Mouse (Mus musculus) gastrocnemius, adult 8-10 months (tissue): ENCODE measurements around the gene Ankrd27. TPM values are rescaled to one million over a fixed set of nuclear protein-coding genes. Genes with fewer than 3 reads are reported as not detected.

Experiments used
- DNase-seq, 2 experiments: peaks; one replicate each; pipeline ENCODE4 v3.0.0; 2022; ENCODE audit warnings: low spot score in 2 of 2
- total RNA-seq, 4 experiments: library from RNA; stranded (reverse); gene quantifications; 2 replicates each; pipeline ENCODE4 v1.2.4; 2022

Ankrd27 gene
- total RNA-seq, 4 experiments from 2014 or later = 9.6 to 12.4 (median 10.4) TPM

DNA sequence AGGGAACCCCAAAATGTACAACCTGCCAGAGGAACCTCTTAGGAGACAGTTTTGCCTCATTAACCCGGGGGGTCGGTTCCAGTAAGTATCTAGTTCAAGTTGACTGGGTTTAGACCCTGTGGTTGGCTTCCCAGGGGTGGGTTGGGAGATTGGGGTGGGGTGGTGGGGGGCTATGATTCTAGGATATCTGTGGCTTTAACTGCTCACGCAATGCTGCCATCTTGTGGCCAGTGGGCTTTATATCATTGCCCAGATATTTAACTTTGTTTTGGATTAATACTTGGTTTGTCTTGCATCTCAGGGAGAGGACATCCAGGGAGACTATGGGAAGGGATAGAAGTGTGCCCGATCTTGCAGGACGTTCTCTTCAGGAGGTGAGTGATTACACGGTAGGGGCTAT lies 50.2 kb downstream of the Ankrd27 start:
- no peak for DNase-seq

DNA sequence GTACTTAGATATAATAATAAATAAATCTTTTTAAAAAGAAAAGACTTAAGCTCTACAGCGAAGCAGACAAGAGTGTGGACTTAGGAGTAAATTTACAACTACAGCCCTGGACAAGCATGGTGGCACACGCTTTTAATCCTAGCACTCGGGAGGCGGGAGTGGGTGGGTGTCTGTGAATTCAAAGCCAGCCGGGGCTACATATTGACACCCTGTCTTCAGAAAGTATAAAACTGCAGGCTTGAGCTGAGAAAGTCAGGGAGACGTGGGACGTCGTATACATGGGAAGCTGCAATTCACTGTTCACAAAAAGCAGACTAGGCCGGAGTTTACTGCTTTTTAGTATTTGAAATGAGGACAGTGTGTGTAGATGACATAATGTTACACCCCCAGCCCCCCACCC lies 50.8 kb downstream of the Ankrd27 start:
- no peak for DNase-seq

DNA sequence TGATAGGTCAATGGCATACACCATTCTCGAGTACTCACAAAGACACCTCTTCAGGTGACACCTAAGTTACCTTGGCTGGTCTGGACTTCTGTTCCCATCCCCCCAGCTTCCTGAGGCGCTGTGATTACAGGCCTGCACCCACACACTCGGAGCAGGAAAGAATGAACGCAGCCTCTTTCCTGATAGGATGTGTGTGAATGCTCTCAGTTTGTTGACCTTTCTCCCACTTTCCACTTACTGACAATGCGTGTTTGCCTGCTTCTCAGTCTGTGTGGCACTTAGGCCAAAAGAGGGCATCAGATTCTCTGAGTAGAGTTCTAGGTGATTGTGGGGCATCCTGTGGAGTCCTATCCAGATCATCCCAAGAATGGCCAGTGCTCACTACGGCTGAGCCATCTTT lies 54.0 kb downstream of the Ankrd27 start:
- no peak for DNase-seq

DNA sequence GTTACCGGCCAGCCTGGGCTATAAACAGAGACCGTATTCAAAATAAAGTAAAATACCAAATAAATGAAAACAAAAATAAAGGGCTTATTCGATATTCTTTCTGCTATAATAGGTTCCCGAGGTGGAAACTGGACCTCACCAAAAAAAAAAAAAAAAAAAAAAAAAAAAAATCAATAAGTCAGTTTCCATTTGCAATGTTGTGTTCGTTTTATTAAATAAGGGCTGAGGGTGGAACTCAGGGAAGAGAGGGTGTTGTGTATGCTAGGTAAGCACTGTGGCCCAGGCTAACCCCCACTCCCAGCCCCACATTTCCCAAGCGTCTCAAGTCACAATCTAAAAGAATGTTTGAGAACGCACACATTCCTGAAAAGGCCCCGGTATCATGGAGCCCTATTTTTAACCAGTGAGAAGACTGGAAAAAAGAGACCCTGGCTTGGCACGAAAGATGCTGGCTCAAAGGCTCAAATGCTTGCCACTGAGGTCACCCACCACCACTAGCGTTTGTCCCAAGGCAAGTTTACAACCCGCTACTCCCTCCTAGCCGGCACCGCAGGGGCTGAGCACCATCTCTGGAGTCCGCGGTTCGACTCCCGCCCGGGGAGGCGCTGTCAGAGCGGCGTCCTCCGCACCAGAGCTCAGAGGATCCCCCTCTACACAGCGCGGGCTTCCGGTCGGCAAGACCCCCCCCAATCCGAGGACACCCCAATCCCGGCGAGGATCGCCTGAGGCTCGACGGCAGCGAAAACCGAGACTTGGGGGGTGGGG lies 60.5 kb downstream of the Ankrd27 start:
- DNase-seq = no peak

DNA sequence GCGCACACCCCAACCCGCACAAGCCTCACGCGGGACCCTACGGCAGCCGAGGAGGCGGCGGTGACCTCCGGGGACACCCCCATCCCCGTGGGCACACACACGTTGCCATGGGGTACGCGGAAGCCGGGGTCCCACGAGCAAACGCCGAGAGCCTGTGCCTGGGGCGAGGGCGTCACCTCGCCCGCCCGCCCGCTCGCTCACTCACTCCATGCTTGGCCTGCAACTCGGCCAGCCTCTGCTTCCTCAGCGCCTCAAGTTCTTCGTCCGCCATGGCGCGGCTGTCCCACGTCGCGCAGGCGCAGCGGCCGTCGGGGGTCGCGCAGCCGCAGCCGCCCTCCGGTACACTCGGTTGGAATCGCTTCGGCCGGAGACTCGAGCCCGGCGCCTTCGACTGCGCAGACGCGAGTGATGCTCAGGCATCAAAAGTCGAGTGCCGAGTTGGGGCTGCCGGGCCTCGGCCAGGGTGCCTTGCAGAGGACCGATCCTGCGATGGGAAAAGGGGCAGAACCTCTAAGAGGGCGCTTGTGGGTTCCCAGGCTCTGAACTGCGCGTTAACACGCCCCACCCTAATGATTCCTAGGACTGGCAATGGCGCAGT lies 61.2 kb downstream of the Ankrd27 start, which contains the start of gene Pdcd5:
Pdcd5 (minus strand) TSS at position 421 of the 598 bp plus-strand sequence.
- peak; percentile 93 to 94 for DNase-seq

DNA sequence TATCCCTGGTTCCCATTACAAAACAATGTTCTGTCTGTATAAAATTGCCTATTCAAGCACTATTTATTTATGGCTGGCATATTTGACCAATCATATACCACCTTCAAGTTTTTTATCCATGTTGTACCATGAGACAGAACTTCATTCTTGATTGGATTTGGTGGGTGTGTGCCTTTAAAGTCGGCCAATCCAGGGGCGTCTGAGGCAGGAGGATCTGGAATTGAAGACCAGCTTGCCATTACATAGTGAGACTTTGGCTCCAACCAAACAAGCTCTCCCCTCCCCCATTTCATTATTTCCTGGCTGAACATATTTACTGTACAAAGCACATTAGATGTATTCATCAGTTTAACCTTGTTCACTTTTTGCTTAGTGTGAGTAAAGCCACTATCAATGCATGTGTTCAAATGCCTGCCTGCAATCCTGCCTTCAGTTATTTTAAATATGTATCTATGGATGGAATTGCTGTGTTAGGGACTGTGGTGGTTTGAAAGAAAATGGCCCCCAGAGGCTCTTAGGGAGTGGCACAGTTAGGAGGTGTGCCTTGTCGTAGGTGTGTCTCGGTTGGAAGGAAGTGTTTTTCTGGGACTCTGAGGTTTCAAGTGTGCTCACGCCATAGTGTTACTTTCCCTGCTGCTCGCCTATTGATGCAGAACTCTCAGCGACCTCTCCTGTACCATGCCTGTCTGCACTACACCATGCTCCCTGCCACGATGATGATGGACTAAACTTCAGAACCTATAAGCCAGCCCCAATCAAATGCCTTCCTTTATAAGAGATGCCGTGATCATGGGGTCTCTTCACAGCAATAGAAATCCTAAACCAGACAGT lies 62.4 kb downstream of the Ankrd27 start:
- DNase-seq = no peak

DNA sequence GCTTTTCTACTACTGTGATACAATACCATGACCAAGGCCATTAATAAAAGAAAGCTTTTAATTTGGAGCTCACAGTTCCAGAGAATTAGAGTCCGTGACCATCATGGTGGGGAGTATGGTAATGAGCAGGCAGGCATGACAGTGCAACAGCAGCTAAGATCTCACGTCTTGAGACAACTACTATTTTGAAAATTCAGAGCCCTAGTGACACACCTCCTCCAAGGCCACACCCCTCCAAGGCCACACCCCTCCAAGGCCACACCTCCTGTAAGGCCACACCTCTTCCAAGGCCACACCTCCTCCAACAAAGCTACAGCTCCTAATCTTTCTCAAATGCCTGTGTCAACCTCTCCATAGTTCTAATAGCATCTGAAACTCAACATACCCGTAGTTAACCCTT lies 63.0 kb downstream of the Ankrd27 start:
- peak; percentile 54 to 58 for DNase-seq

DNA sequence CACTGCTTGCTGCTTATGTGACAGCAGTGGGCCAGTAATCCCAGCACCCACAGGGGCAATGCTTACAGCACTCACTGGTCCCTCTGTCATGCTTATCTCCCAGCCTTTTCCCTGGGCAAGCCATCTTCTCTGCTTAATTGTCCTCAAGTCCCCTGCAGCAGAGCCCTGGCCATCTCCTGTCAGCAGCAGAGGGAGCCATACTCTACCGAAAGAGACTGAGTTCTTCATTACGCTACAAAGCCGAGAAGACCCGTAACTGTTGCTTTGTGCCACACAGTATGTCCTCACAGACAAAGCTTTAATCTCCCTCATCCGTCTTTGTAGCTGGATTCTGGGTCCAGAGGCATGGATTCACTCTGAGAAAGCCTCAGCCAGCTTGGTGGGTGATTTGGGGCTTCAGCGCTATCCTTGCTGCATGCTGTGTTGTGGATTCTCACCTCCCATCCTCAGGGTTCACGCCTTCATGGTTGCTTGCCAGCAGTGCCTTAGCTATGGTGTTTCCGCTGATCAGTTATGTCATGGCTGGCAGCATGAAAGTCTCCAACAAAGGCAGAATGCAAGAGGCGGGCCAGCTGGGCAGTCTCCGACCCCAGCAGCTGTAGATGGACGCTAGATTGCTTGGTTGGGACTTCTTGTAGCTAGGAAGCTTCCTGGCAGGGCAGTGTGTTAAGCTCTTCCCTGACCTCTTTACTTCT lies 64.8 kb downstream of the Ankrd27 start:
- DNase-seq = no peak

DNA sequence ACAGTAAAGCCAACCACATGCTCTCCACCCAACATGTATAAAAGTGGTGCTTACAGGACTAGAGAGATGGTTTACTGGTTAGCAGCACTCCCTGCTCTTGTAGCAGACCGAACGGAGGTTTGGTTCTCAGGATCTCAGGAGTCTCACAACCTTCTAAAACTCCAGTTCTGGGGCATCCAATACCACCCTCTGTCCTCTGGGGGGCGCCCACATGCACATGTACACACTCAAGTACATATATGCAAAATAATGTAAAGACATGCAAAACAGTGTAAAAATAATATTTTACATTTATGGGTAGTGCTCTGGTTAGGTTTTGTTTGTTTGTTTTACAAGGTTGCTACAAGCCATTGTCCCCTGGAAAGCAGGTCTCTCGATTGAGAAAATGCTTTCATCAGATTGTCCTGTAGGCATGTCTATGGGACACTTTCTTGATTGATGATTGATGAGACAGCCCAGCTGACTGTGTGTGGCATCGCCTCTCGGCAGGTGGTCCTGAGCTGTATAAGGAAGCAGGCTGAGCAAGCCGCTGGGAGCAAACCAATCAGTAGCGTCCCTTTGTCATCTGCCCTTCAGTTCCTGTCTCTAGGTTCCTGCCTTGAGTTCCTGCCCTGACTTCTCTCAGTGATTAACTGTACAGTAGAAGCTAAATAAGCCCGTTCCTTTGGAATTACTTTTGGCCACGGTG lies 65.7 kb downstream of the Ankrd27 start:
- no peak for DNase-seq

DNA sequence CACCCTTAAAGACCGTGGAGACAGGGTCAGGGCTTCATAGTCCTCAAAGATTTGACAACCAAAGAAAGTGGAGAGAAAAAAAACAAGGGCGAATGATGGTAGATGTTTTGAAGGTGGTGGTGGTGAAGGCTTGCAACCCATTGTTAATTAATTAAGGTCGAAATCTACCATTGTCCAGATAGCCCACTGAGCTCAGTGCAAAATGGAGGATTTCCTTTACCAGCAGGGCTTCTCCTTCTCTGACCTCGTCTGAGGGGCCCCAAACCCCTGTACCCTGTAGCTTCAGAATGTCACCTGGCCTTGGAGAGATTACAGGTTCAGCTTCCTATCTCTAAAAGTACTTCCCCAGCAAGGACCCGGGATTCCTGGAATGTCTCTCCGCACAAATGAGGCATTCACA lies 71.8 kb downstream of the Ankrd27 start:
- DNase-seq = no peak

DNA sequence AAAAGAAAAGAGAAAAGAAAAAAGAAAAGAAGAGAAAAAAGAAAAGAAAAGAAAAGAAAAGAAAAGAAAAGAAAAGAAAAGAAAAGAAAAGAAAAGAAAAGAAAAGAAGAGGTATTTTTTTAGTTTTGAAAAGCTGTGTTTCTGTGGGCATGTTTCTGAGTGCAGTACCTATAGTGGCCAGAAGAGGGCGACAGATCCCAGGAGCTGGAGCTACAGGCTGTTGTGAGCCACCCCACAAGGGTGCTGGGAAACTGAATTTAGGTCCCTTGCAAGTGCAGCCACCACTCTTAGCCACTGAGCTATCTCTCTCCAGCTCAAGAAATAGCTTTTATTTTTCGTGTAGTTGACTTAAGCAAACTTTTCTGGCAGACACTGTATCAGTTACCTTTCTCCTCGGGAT lies 73.1 kb downstream of the Ankrd27 start:
- DNase-seq = no peak

DNA sequence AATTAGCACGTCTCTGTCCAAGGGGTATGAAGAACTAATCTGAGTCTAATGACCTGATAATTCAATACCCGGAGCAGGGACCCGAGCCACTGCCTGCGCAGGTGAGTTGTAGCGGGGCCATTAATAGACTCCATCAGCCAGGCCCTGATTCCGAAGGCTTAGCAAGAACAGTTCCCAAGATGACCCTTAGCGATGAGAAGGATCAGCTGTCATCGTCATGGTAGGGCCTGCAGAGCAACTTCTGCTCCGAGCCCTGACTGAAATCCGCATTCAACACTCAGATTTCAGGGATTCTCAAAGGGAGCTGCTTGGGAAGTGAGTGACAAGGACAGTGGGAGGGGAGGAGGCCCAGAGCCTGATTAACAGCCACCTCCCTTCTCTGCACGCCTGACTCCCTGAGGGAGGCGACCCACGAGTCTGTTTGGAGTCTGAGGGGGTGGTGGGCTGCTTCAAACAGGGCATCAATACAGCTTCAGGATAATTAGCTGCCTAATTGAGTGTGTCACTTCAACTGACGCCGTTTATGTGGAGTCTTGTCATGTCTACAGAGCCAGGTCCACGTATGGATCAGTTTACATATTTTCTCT lies 77.8 kb downstream of the Ankrd27 start:
- DNase-seq = no peak

DNA sequence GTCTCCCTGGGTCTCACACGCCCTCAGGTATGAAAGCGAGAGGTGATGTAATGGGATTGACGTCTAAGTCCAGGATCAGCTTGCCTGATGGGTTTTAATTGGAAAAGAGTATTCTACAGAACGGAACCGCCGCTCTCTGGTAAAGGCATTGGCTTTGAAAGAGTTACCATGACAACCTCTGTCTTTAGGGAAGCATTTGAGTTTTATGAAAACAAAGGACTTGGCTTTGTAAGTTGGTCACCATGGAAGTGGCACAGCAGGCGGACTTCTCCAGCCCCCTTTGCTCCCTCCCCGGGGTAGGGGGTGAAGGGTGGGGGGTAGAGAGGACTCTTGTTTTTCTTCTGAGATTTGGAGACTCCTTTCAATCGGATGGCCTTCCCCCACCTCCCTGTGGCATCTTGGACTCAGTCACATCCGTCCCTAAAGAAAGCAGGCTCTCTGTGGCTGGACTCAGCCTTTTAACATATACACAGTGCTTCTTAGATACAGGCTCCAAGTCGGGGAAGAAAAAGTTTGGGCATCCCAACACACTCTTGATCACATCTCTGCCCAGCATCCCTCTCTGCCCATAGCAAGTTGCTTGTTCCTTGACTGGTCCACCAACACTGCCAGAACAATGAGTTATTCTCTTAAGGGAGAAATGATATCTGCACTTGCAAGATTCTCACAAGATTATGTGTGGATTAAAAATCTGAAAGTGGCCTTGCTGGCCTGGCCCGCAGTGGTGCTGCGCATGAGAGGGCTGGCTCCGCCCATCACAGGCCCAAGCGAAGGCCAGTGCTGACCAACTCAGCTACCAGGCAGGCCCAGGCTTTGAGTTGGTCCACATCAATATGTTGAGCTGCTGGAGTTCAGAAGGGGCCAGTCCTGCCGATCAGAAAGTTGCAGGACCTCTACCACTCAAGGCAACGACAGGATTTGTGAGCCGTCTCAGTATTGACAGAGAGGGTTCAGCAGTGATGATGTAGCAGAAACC lies 82.3 kb downstream of the Ankrd27 start:
- no peak for DNase-seq

DNA sequence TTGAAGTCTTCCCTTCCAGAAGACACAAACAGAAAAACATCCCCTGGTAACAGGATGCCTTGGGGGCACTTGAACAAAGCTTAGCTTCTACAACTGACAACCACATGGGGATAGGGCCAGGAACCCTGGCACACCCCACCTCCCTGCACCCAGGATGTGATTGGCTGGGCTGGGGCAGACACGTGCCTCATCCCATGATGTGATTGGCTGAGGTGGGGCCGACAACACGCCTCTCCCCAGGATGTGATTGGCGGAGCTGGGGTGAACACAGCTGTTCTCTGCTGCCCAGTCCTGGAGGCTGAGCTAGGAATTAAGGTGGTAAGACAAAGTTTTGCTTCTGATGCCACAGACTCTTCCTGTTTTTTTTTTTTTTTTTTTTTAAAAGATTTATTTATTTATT lies 92.9 kb downstream of the Ankrd27 start:
- DNase-seq = no peak

DNA sequence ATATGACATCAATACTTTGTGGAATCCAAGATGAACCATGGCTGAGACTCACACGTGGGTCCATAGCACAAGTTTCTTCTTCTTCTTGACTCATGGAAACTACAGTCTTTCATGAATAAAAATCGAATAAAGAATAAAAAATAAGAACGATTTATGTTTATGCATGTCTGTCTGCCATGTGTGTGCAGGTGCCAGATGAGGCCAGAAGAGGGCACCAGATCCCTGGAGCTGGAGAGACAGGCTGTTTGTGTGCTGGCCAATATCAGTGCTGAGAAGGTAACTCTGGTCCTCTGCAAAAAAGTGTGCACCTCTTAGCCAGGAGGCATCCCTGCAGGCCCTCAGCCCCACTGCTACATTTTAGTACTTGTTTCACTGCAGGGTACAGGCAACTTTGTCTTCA lies 95.5 kb downstream of the Ankrd27 start:
- DNase-seq = no peak

DNA sequence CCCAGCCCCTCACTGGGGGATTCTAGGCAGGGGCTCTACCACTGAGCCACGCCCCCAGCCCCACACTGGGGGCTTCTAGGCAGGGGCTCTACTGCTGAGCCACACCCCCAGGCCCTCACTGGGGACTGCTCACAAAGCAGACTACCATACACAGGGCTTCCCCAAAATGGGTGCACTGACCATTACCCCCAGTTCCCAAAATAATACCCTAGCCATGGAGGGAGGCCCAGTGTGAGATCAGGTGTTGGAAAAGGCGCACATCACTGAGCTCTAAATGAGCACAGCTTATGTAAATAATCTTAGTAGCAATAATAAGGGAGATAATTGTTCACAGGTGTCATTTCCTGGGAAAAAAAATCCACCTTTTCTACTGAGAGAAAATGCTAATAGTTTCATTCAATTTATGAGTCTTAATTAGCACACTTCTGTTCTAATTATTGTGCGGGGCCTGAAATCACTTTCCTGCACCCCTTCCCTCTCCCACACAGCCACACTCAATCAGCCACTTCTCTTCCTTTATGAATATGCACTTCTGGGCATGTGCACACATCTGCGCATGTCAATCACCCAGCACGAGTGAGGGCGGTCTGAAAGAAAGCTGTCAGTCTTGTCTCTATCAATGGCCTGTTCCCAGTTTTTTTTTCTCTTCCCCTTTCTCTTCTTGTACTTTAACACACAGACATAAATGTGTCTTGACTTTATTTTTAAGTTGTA lies 97.5 kb downstream of the Ankrd27 start:
- DNase-seq = no peak

DNA sequence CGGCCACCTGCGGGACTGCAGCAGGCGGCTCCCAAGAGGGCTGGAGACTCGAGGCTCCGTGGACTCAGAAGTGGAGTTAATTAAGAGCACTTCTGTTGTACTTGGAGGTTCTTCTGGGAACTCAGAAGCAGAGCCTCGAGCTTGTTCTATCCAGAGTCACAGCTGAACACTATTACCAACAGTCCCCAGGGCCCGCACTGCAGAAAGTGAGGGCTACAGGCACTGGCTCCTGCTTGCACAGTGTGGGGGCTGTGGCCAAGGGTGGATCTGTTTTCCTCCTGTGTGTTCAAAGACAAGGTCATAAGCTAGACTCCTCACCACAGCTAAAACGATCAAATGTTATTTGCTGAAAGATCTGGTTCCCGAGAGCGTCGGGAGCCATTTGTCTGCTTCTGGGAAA lies 100.2 kb downstream of the Ankrd27 start:
- DNase-seq = peak; percentile 16 to 26

DNA sequence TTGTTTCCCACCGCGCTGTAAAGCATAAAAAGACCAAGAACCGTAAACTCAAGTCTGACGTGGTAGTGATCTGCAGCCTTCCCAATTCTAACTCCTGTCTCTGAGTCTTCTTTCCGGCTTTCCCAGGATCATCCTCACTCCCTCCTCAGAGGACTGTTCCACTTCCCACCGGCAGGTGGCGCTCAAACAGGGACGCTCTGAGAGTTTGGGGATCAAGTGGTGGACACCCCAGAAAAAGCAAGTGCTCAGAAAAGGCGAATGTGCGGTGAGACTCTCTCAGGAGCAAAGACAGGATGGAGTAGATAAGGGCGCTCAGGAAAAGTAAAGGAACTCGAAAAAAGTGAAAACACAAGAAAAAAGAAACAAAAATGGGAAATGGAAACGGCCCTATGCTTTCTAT lies 100.7 kb downstream of the Ankrd27 start:
- peak; percentile 17 to 31 for DNase-seq

DNA sequence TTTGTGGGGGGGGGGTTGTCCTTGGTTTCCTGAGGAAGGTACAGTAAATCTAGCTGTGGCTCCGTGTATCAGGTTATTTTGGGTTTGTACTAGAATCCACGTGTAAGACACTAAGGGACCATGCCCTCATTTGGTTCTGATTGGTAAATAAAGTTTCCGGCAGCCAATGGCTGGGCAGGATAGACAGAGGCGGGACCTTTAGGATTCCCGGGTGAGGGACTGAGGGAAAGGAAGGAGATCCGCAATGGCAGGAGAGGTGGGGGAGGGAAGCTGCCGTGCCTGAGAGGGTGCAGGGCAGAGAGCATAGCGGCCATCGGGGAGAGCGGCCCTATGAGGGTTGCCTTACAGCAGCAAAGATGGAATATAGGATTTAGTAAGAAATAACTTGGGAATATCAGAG lies 101.2 kb downstream of the Ankrd27 start:
- DNase-seq = no peak
